Mouse (Mus musculus): ENCODE results near the gene Efcab10. TPM values are rescaled to one million over a fixed set of nuclear protein-coding genes. Genes with fewer than 3 reads are reported as not detected.

Gene Efcab10
- total RNA-seq, 2 experiments from 2014 or later: 2.2 to 3.2 TPM

GRCm38 (mm10) chr12:33434758-33435157, 40.1 kb downstream of the Efcab10 start:
- DNase-seq (ENCODE audit: low spot score in 2 of 2): no peak
- no peak overlapping the region for H3K27ac ChIP-seq
- H3K4me3 ChIP-seq: no peak overlapping the region
- TF ChIP-seq CTCF (conservative IDR thresholded peaks at IDR 0.05): peak; percentile 56

Other genes with a start within 250 kb of the Efcab10 start
- gene Atxn7l1, start 247.2 kb upstream of the Efcab10 start, total RNA-seq (2021): 10 to 100 TPM; 62.0 to 62.9 TPM
- 10 to 100 TPM; 14.5 to 15.9 TPM for gene Twistnb, start 34.8 kb downstream of the Efcab10 start, total RNA-seq (2021)

Data from layer of hippocampus, adult 2 months (tissue).